Mouse (Mus musculus) heart, postnatal 0 days (tissue): ENCODE measurements around the gene Nacc1. TPM values are rescaled to one million over a fixed set of nuclear protein-coding genes. Genes with fewer than 3 reads are reported as not detected.

Source experiments
- ATAC-seq: fragments of 200-750 bp; cut with Nextera tagmentation; 2 replicates; pipeline ENCODE4 v1.8.0; 2017; ENCODE audit warnings: low read depth, moderate number of reproducible peaks, moderate library complexity; ENCODE audit not compliant: insufficient read depth
- DNase-seq: peaks from one replicate; pipeline ENCODE4 v3.0.0-alpha.2; 2016; ENCODE audit warnings: low spot score
- H3K27ac ChIP-seq: fragments of 300-500 bp; sonication (generic); 2 replicates; pipeline ENCODE4 v1.5.1; 2014; ENCODE audit warnings: low read depth, mild to moderate bottlenecking
- H3K27me3 ChIP-seq: fragments of 300-500 bp; sonication (generic); 2 replicates; pipeline ENCODE4 v1.6.1; 2014; ENCODE audit warnings: low read length, mixed read lengths; ENCODE audit not compliant: control insufficient read depth, insufficient read depth
- H3K36me3 ChIP-seq: fragments of 300-500 bp; sonication (generic); replicated peaks from 2 replicates; pipeline ENCODE4 v1.6.1; 2014; ENCODE audit warnings: low read length, mixed read lengths; ENCODE audit not compliant: control insufficient read depth, insufficient read depth
- H3K4me1 ChIP-seq: fragments of 300-500 bp; sonication (generic); 2 replicates; pipeline ENCODE4 v1.6.1; 2014; ENCODE audit warnings: antibody characterized with exemption; ENCODE audit not compliant: control insufficient read depth, insufficient read depth
- H3K4me2 ChIP-seq: fragments of 300-500 bp; sonication (generic); 2 replicates; pipeline ENCODE4 v1.6.1; 2014; ENCODE audit warnings: low read depth, mild to moderate bottlenecking, low read length, moderate library complexity
- H3K4me3 ChIP-seq: fragments of 300-500 bp; sonication (generic); 2 replicates; pipeline ENCODE4 v1.5.1; 2014; ENCODE audit warnings: low read depth, low read length
- H3K9ac ChIP-seq: fragments of 300-500 bp; sonication (generic); replicated peaks from 2 replicates; pipeline ENCODE4 v1.6.1; 2014; ENCODE audit warnings: low read depth, low read length, mixed read lengths
- H3K9me3 ChIP-seq: fragments of 300-500 bp; sonication (generic); replicated peaks from 2 replicates; pipeline ENCODE4 v1.6.1; 2016; ENCODE audit warnings: low read length; ENCODE audit not compliant: control insufficient read depth
- CTCF ChIP-seq: IDR thresholded peaks from 2 replicates; pipeline ENCODE4 v1.5.1; 2016; ENCODE audit warnings: antibody characterized with exemption, control low read depth, low read depth
- EP300 ChIP-seq: IDR thresholded peaks from 2 replicates; pipeline ENCODE4 v1.6.1; 2016; ENCODE audit warnings: antibody characterized with exemption, low read depth
- WGBS: fragments of 180-500 bp; shearing (Covaris S2); extraction: QIAGEN DNeasy Blood & Tissue Kit; methylation state at CpG from one replicate; pipeline ENCODE4 v1.1.7; 2014; 5-methylcytosine and 5-hydroxymethylcytosine counted together
- polyA plus RNA-seq: library from polyadenylated mRNA; unstranded; fragments of >200 nt; fragmentation: Nextera tagmentation; extraction: Ambion mirVana; gene quantifications from 2 replicates; pipeline ENCODE4 v1.2.1, GENCODE M21; 2015
- total RNA-seq: library from RNA; depleted of rRNA; stranded (reverse); fragments of >200 nt; gene quantifications from 2 replicates; pipeline ENCODE4 v1.2.3, GENCODE M21; 2014; ENCODE audit warnings: low replicate concordance

Gene Nacc1
- total and polyA plus RNA-seq, 2 experiments from 2014 or later, result 6.9 to 68.0 TPM

DNA sequence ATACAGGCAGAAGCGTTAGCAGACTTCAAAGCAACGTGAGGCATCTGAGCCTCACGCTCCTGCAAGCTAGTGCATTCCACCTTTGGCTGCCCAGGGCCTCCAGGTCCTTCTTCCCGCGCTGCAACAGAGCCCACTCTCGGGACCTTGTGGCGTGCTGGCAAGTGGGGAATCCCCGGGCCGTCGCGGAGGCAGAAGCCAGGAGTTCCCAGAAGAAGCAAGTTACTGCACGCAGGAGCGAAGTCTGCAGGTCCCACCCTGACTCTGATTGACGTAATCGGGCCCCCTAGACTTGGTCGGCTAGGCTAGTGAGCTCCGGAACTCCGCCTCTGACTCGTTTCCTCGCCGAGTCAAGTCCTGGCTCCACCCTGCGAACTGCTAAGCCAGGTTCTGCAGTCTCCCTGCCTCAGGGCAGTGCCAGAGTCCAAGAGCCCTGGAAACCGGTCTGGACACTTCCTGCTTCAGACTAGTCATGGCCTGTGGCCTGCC lies 31.0 kb downstream of the Nacc1 start:
- ATAC-seq (peak; percentile 64), DNase-seq (peak; percentile 82)
- TF ChIP-seq EP300, result peak; percentile 76
- TF ChIP-seq CTCF, result no peak
- Histone ChIP-seq H3K36me3 (no peaks in the 10 kb centered on the region), H3K27ac (peak overlapping the region; percentile 87), H3K4me1 (peaks cover 13% of the 10 kb centered on the region; the same call in 1 of the 2 replicates), H3K4me2 (peak overlapping the region; percentile 59), H3K9ac (peak overlapping the region; percentile 49), H3K4me3 (peak overlapping the region; percentile 40), H3K9me3 (no peaks in the 10 kb centered on the region), H3K27me3 (no peaks in the 10 kb centered on the region)
- under 1% methylated on average over 23 of the region's 23 CpGs for WGBS

GRCm38 (mm10) chr8:84656191-84656525 lies 31.5 kb downstream of the Nacc1 start:
- Histone ChIP-seq H3K4me3 (peak overlapping the region; percentile 40), H3K9ac (peak overlapping the region; percentile 49), H3K36me3 (no peaks in the 10 kb centered on the region), H3K27ac (peak overlapping the region; percentile 87), H3K9me3 (no peaks in the 10 kb centered on the region), H3K4me2 (peak overlapping the region; percentile 59), H3K27me3 (no peaks in the 10 kb centered on the region), H3K4me1 (peaks cover 13% of the 10 kb centered on the region; the same call in 1 of the 2 replicates)
- 11% methylated on average over 10 of the region's 10 CpGs for WGBS
- DNase-seq, result no peak
- TF ChIP-seq CTCF (no peak), EP300 (no peak)
- ATAC-seq, result no peak

GRCm38 (mm10) chr8:84655336-84656190 lies 32.1 kb downstream of the Nacc1 start:
- Histone ChIP-seq H3K9ac (peak overlapping the region; percentile 49), H3K4me1 (peaks cover 13% of the 10 kb centered on the region; the same call in 1 of the 2 replicates), H3K4me2 (peak overlapping the region; percentile 59), H3K27me3 (no peaks in the 10 kb centered on the region), H3K36me3 (no peaks in the 10 kb centered on the region), H3K27ac (peak overlapping the region; percentile 87), H3K9me3 (no peaks in the 10 kb centered on the region), H3K4me3 (peak overlapping the region; percentile 40)
- DNase-seq (peak; percentile 66), ATAC-seq (peak; percentile 65)
- TF ChIP-seq CTCF, result no peak
- TF ChIP-seq EP300, result no peak; the same call in 1 of the 2 replicates
- 19% methylated on average over 14 of the region's 15 CpGs for WGBS

DNA sequence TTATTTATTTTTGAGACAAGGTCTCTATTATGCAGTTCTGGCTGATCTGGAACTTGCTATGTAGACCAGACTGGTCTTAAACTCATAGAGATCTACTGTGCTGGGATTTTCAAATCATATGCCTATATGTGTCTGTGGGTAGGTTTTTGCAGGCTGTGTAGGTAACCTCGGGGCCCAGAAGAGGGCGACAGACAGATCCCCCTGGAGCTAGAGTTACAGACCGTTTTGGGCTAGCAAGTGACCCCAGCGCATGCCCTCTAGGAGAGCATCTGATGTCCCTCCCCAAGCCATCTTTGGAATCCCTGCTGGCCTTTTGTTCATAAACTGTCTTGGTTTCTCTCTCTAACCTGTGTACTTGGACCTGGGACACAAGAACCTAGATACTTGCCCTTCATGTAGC lies 33.1 kb downstream of the Nacc1 start:
- Histone ChIP-seq H3K36me3 (no peaks in the 10 kb centered on the region), H3K9ac (no peak overlapping the region), H3K4me3 (no peak overlapping the region), H3K4me2 (no peak overlapping the region), H3K9me3 (no peaks in the 10 kb centered on the region), H3K27ac (peak overlapping the region; percentile 87), H3K4me1 (peaks cover 13% of the 10 kb centered on the region; the same call in 1 of the 2 replicates), H3K27me3 (no peaks in the 10 kb centered on the region)
- WGBS, result 54% methylated on average over 4 of the region's 4 CpGs
- no peak for DNase-seq
- ATAC-seq, result no peak
- TF ChIP-seq EP300, result no peak
- peak; percentile 12; the same call in 1 of the 2 replicates for TF ChIP-seq CTCF

GRCm38 (mm10) chr8:84653092-84653631 lies 34.5 kb downstream of the Nacc1 start:
- ATAC-seq, result no peak

More at GRCm38 (mm10) chr8:84653092-84653631, 34.5 kb downstream of the Nacc1 start:
- Histone ChIP-seq H3K9ac (no peak overlapping the region), H3K9me3 (no peaks in the 10 kb centered on the region), H3K4me2 (no peak overlapping the region), H3K27ac (no peak overlapping the region), H3K4me1 (peaks cover 13% of the 10 kb centered on the region; the same call in 1 of the 2 replicates), H3K36me3 (no peaks in the 10 kb centered on the region), H3K27me3 (no peaks in the 10 kb centered on the region), H3K4me3 (no peak overlapping the region)
- 55% methylated on average over 9 of the region's 9 CpGs for WGBS
- DNase-seq, result peak; percentile 4
- TF ChIP-seq EP300, result no peak
- no peak for TF ChIP-seq CTCF
